Mouse (Mus musculus) T-helper 2 cell (primary cell): ENCODE measurements at regions not wholly inside any gene's neighbourhood (a gene's known extent, or its start where the extent isn't known, plus 50 kb on each side); places are given as distances from the start of the nearest gene placed in this dataset.

Experiments
- in situ Hi-C: fragments of 300-600 bp; cut with MboI, MseI; formaldehyde crosslinking; loops from one replicate; pipeline ENCODE4 v1.15.1; 2025; ENCODE audit warnings: high pct_unique_total_duplicates

DNA sequence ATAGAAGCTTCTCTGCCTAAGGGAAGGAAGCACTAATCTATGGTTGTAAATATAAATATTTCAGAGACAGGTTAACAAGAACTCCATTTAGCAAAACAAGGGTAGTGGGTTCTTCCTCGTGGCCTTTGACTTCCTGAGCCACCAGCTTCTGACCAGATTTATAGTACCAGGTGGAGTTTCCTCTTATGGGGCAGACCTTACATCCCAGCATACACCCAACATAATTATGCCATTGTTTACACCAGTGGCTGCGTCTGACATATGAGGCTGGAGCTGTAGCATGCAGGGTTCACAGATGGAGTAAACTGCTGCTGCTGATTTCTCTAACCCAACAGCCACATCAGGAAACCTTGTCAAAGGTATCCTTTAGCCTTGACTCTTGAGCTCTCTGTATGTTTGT, 75.5 kb downstream of the Trib2 start:
- in situ Hi-C loops: no loop called here

DNA sequence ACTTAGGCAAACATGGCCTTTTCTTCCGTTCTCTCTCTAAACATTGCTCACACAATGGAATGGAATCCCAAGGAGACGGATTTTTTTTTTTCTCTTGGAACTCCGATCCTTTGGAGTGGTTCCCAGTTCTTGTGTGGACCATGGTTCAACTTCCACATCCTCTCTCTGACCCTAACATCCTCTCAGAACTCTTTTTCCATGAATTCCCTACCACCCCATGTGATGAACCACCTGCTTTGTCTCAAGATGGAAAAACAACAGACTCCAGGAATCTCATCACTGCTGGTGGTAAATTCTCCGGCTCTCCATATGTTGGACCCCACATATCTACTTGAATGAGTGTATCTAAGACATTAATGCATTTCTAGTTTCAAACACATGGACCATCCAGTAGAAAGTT, 77.7 kb downstream of the Trib2 start:
- in situ Hi-C loops: no loop called here

DNA sequence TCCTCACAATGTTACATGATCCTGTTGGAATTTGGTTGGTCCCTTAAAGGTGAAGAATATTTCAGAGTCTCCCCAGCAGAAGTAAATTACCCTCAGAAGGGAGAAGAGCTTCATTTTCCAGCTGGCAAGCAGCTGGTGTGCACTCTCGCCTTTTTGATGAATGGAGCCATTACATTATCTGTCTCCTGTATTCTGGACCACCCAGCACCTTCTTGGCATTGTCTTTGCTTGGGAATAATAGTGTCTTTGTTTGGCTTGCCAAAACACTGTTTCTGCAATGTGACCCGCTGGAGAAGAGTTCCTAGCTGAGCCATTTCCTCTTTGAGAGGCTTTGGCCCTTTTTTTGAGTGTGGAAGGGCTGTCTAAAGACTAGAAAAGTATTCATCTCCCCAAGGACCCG, 85.5 kb downstream of the Trib2 start:
- in situ Hi-C loops: no loop called here

DNA sequence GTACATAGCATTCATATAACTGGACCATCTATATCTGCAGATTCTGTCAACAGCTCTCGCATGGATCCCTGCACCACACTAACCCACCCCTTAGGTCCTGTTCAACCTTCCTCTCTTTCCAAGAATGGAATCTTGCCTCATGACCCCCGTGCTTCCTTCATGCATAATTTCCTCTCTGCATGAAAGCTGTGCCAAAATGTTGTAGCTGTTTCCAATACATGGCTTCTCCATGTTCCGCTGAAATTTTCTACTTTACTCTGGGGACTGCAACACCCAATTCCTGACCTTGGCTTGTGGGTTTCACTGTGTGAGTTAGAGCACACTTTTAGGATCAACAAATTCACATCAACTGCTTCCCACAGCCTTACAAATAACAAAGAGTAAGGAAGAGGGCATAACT, 87.0 kb downstream of the Trib2 start:
- in situ Hi-C loops: no loop called here

DNA sequence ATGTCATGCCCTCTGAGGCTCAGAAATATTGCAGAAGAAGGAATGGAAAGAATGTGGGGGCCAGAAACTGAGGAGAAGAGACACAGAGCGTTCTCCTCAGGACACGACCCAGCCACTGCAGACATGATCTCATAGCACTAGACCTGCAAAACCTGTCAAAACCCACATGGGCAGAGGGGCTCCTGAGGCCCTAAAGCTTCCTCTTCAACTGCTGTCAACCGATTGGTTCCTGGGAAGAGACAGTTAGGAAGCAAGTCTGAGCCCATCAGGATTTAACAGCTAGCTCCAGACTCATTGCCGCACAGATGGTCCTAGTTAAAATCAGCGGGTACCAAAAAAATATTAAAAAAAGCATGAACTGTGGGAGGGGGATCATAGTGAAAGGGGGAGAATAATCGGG, 93.2 kb downstream of the Trib2 start:
- in situ Hi-C loops: no loop called here

DNA sequence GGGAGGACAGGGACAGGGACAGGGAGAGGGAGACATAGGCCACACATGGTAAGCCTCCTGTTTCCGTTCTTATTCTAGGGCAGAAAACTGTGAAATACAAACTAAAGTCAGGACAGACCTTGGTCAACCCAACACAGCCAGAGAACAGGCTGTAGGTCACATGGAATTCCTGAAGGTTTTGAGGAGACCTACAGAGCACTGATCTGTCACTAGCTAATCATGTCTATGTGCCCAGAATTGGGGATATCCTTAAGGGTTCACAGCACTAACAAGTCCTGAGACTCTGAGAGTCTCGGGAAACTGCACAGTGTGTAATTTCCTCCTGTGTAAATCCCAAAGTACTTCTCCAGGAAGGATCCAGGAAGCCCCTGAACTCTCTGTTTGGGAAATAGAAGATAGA, 94.6 kb downstream of the Trib2 start:
- in situ Hi-C loops: no loop called here

DNA sequence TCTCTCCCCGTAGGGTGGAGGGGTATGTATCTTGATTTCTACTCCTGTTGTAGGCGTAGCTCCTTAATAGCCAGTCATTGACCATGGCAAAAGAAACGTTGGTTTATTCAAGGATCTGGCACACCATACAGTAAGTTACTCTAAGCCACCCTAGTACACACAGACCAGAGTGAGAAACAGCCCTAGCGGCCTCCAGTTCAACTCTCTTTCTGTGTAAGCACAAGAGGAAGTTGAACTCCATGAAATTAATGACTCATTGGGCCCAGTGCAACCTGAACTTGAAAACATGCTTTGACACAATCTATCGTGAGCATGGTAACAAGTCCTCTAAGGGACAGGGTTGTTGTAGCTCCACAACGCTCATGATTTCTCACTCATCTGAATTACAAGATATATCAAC, 96.6 kb downstream of the Trib2 start:
- in situ Hi-C loops: no loop called here

DNA sequence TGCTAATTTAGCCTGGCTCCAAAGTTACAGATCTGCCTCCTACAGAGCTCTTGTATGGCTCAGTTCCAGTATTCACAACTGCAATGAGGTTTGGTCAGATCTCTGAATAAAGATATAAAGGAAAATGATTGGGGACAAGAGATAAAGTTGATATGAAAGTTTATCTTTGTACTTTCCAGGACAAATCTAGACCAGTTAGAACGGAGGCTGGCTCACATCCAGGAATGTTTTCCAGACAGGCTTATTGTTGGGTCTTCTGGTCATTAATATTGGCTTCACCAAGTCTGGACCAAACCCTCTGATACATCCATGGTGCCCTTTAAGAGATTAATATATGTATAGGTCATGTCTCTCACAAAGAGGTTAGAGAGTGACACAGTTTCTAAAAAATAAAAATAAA, 97.9 kb downstream of the Trib2 start:
- in situ Hi-C loops: no loop called here

DNA sequence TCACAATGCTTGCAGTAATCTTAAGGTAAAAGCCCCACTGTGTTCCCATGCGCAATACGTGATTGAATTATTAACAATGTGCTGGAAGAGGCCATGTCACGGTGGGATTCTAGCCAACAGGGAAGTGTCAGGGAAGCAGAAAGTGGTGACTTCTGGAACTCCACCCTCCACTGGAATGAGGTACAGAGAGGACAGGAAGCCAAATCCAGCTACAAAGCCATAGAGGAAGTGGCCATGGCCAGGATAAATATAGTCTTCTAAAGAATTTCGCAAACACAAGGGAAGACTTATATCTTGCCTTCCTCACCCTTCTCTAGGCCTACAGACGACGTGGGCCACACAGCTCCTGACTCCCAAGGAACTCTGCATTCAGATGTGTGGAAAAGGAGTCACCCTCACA, 98.7 kb downstream of the Trib2 start:
- in situ Hi-C loops: no loop called here

DNA sequence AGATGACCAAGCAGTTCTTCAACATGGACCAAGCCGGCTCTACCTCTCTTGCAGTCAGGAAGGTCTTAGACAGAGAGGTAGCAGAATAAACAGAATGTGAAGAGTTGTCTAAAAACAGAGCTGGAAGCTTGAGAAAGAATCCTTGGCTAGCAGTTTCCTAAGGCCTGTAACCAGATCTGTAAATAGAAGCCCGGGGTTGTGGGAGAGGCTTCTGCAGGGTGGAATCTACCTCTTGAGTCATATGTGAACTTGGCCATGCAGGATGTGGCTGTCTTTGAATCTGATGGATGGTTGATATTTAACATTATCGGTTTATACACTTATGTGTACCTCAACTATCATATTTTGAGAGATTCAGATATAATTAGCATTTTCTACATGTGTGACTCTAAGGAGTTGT, 99.4 kb downstream of the Trib2 start:
- in situ Hi-C loops: no loop called here

DNA sequence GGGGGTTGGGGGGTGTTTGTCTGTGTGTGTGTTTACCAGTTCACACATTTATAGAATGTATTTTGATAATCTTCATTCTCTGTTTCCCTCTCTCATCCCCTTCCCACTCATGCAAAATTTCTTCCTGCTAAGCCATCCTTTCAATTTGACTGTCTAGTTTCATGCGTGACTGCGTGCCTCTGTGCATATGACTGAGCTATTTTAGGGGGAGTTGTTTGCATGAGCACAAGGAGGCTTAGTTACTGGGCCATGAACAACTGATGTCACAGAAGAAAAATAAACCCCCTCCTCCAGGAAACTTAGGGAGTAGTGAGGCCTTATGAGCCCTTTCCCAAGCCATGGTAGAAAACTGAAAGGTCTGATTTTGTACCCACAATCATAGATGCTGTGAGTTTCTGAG, 103.1 kb downstream of the Trib2 start:
- in situ Hi-C loops: no loop called here

DNA sequence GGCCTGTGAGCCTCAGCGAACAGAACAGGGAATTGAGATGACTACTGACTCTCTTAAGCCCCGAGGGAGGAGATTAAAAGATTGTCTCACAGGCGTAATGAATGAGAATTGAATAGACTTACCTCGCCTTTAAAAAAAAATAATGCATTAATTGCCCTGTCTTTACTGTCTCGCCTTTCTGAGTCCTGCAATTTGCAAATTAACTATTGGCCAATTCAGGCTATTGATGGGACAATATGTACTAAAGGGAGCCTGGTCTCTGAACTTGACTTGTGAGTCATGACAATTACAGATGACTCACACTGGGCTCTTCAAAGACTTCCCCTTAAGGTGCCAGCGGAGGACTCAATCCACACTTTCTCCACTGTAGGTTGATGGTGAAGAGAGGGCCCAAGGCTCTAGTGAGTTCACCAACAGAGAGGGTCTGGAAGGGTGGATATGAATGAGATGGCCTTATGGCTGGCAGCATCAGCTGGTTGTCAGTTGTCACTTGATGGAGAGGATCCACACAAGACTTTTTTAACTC, 109.1 kb downstream of the Trib2 start:
- in situ Hi-C loops: loop anchor here (10.0 kb wide), 1 partner anchor 287 kb away; no protein-coding TSS in a partner anchor

DNA sequence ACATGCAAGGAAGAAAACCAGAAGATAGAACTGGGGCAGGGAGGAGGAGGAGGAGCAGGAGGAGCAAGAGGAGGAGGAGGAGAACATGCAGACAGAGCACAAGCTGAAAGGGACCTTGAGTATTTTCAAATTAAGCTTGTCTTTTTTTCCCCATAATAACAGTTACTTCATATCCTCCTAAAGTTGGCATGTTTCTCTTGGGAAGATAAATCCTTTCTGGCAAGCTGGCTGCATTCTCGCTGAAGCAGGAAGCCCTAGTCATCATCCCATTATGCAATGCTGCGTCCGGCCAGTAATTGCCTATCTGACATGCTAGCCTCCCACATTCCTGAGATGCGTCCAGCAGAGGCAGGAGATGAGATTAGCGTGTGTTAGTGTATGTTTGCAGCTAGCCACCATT, 112.3 kb downstream of the Trib2 start:
- in situ Hi-C loops: loop anchor here (10.0 kb wide), 1 partner anchor 290 kb away; no protein-coding TSS in a partner anchor

DNA sequence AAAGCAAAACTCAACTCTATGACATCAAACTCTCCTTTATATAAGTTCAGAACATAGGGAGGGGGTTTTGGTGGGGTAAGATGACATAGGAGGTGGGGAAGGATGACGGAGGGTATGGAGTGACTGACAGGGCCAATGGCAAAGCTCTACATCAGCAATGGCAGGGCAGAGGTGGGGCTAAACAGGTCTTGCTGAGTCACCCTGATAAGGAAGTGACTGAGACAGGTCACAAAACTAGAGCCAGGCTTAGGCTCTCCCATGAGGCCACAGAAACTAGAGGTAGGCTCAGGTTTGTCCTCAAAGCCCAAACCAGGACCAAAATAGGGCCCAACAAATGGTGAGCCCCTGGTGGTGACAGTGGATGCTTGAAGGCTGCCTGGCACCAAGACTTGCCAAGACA, 114.6 kb downstream of the Trib2 start:
- in situ Hi-C loops: loop anchor here (10.0 kb wide), 1 partner anchor 293 kb away; no protein-coding TSS in a partner anchor

DNA sequence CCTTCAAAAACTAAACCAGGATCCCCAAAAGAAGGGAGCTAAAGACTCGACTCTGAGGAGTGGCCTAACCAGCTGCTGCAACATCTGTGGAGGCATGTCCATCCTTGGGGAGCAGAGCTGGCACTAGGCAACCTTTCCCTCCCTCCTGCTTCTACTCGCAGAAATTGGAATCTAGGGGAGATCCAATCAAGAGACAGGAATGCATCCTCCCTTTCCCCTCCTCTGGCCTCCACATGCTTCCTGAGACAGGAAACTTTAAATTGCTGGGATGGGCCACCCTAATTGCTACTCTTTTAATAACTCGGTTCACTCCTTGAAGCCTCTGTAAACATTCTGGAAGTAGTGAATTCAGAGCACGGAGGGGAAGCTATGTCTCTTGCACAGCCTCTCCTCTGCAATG, 117.9 kb downstream of the Trib2 start:
- in situ Hi-C loops: no loop called here

DNA sequence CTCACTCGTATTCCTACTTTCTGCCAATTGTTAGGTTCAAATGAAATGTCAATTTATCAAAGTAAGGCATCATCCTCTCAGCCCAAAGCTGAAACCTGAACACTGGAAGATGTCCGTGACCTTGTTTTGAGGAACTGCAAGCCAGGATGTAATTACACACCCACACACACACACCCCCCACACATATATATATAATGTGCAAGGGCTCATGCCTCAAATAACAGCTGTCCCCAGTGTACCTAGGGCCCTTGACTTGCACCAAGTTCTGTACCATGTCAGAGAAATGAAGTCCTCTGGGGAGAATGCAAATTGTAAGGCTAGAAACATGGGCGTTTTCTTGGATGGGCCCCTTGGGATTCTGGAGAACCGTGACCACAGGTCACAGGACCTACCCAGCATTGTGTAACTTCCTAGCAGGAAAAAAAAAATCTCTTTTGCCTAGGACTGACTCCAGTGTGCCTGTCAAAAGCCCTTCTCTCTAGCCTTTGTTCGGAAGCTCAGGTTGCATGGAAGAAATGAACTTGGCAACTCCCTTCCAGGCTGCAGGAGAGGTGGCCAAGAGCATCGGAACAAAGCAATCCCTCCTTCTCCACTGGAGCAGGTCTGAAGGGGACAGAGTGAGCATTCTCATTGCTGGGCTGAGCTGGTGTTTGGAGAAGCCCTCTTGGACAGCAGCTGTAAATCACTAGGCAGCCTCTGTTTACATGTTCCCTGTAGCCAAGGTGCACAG, 118.5 kb downstream of the Trib2 start:
- in situ Hi-C loops: no loop called here

DNA sequence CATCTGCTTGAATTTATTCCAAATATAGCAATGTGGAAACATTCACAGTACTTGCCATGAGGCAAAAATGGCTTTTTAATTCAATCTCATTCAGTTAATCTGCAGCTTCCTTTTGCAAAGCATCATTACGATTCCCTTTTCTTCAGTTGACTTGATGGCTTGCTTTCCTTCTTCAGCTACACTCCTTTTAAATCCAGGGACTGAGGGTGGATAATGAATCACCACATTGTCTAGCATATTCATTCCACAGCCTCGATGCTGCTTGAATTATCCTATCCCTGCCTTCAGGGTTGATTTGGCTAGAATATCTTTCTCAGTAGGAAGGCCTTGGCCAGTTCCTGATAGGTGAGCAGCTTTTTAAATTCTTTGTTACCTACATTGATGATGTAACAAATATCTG, 128.4 kb downstream of the Trib2 start:
- in situ Hi-C loops: no loop called here

DNA sequence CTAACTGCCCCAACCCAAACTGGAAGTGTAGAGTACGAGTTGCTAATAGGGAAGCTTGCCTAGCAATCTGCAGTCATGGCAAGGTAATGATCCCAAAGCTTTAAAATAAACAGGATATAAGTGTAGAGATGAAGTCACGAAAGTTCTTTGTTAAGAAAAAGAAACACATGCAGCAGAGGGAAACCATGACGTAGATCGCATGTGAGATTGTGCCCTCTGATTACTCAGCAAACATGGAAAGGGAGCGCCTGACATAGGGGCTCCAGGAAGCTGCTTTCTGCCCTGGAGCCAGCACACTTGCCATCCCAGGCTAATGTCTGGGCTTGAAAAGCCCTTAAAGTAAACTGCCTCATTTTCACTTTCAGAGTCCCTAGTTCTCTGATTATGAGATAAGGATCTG, 132.4 kb downstream of the Trib2 start:
- in situ Hi-C loops: no loop called here

DNA sequence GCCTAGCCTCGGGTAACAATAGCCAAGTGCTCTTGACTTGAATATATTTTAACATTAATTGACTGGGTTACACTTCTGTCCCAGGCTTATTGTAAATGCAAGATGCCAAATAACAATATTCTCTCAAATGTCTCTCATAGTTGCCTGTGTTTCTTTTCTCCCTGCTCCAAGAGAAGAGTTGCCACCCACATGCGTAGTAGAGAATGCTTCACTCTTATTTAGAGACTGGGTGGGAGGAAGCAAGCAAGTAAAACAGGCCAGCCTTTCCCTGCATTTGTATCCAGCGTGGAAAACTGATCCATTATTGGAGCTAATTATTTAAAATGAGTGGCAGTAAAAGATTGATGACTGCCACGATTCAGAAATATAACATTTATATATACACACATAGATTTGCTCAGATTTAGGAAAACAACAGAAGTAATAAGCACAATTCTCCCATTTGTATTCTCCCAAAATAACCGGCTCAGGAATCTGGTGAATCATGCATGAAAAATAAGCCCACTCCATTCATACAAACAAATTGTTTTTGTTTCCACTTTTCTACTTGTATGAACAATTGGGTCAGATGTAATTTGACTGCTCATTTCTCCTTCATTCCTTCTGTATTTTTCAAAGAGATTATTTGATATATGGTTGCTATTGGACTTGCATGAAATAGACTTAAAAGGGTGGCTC, 134.9 kb downstream of the Trib2 start:
- in situ Hi-C loops: no loop called here

DNA sequence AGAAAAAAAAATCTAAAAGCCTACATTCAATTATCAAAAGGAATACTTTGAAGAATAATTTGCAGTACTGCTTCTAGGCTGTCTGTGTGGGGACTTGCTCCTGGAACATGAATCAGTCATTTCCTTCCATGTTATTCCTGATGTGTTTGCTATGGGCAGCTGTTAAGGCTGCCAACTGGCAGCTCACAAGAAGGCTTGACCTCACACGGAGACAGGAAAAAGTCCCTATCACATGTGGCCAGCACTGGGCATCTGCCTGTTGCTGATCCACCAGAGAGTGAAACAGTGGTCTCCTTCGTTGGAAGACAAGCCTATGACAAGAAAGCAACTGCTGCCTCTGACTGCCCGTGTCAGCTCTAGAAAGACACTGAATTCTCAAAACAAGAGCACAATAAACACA, 140.6 kb downstream of the Trib2 start:
- in situ Hi-C loops: no loop called here

DNA sequence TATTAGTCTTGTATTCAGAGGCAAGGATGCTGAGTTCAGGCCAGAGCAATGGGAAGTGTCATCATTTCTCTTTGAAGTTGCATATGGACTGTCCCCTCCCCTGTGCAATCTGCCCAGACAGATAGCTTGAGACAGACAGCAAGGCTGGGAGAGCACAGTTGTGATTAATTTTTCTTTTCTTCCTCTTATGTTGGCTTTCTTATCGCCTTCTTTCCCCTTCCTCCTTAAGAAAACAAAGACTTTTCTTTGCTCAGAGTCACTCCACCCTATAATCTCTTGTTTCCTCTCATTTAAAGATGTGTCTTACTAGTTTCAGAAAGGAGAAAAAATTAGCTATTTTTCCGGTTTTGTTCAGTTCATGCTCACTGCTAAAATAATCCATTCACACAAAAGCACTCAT, 157.0 kb downstream of the Trib2 start:
- in situ Hi-C loops: no loop called here

DNA sequence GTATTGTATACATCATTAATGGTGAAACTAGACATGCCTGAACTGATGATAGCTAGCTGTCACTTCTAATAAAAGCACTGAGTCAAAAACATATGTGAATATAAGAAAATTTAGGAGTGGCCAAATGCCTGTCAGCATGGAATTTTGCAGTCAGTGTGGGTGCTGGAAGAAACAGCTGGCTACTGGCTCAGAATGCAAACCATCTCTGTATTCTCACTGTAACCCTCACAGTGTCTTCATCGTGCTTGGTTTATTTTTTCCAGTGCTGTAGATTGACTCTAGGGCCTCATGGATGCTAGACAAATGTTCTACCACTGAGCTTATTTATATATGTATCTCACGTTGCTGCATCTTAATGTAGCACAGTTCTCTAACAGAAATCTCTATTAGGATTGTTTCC, 157.4 kb downstream of the Trib2 start:
- in situ Hi-C loops: no loop called here

DNA sequence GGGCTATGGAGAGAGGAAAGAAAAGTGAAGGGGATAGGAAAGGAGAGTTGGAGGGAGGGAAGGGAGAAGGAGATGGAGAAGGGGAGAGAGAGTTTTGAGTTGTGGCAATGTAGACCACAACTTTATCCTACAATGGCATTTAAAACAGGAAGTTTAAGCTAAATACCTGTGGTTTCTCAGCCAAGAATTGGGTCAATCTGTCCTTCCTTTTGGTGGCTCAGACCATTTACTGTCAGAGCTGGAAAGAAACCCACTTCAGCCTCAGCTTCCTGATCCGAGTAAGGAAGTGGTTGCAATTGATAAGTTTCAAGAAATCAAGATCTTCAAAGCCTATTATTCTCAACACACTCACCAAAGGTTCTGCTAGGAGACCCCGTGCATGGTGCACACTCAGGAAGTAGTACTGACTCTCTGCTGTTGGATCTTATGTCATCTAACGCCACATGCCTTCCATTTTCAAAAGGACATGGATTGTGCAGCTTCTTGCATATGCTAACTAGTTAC, 158.9 kb downstream of the Trib2 start:
- in situ Hi-C loops: no loop called here
